In the genomic region with DNA sequence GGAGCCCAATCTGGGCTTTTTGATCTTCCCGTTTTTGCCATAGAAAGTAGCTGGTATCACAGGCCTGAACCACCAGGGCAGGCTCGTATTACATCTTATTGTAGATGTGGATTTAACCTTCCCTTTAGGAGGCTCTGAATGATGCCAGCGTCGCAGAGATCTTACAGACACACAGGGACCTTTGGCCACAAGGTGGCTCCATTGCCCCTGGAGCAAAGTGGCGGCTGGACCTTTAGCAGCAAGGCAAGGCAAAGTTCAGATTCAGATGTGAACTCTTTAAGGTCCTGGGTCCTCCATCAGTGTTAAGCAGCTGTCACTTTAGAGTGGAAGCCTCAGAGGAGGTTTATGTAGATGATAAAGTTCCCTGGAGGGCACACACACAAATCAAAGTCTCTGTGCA, we compare ENCODE assay signal across 8 mouse cellular contexts. TPM values are rescaled to one million over a fixed set of nuclear protein-coding genes. Genes with fewer than 3 reads are reported as not detected.
DNase-seq lines count a peak whose midpoint lies in the region; ATAC-seq and TF ChIP-seq lines count a peak whose summit lies in the region.

No protein-coding gene starts in this region.

- no peaks in the 10 kb centered on the region for H3K27me3 ChIP-seq in liver, adult 2 months (ENCODE audit: control insufficient read depth, insufficient read depth, low read length)
- H3K27me3 ChIP-seq in liver, embryonic 11.5 days (replicated peaks; ENCODE audit: control insufficient read depth, insufficient read depth, low read length) = no peaks in the 10 kb centered on the region
- H3K27me3 ChIP-seq in embryonic facial prominence, embryonic 13.5 days = no peaks in the 10 kb centered on the region
- no peaks in the 10 kb centered on the region for H3K27me3 ChIP-seq in kidney, adult 2 months (replicated peaks; ENCODE audit: control insufficient read depth, insufficient read depth, low read length)
- no peaks in the 10 kb centered on the region for H3K27me3 ChIP-seq in limb, embryonic 14.5 days (ENCODE audit: control insufficient read depth, insufficient read depth, low read length)

- H3K4me1 ChIP-seq in liver, adult 2 months (ENCODE audit: control insufficient read depth, insufficient read depth, low read length) = peaks cover 12% of the 10 kb centered on the region
- H3K4me1 ChIP-seq in liver, embryonic 11.5 days (replicated peaks; ENCODE audit: control insufficient read depth, insufficient read depth, low read length) = no peaks in the 10 kb centered on the region
- no peaks in the 10 kb centered on the region for H3K4me1 ChIP-seq in embryonic facial prominence, embryonic 13.5 days
- H3K4me1 ChIP-seq in kidney, adult 2 months (ENCODE audit: control insufficient read depth, insufficient read depth, low read length) = no peaks in the 10 kb centered on the region
- H3K4me1 ChIP-seq in limb, embryonic 14.5 days (ENCODE audit: control insufficient read depth, insufficient read depth, low read length) = no peaks in the 10 kb centered on the region

- DNase-seq in liver, adult 2 months (ENCODE audit: extremely low read depth, low read depth, low spot score) = peak; percentile 71
- no peak for DNase-seq in liver, embryonic 11.5 days (ENCODE audit: low spot score)
- peak; percentile 81 for DNase-seq in adrenal gland, postnatal 14 days
- peak; percentile 80 for DNase-seq in kidney, adult 2 months
- peak; percentile 57 for DNase-seq in limb, embryonic 14.5 days (ENCODE audit: low spot score)
- DNase-seq in retina, adult 2 months (ENCODE audit: low read depth, low spot score) = peak; percentile 44
- DNase-seq in thymus, postnatal 36 days = peak; percentile 76 to 78

- TF ChIP-seq POLR2A in liver, adult 2 months (IDR thresholded peaks at IDR 0.05; ENCODE audit: extremely low read depth, insufficient read depth, low read length) = no peak
- TF ChIP-seq POLR2A in kidney, adult 2 months (IDR thresholded peaks at IDR 0.05; ENCODE audit: low read depth, low read length) = no peak
- TF ChIP-seq POLR2A in limb, embryonic 14.5 days (IDR thresholded peaks at IDR 0.05; ENCODE audit: borderline replicate concordance, extremely low read depth, insufficient read depth, insufficient read length) = no peak

- no peak overlapping the region for H3K4me2 ChIP-seq in liver, embryonic 11.5 days
- H3K4me2 ChIP-seq in embryonic facial prominence, embryonic 13.5 days = no peak overlapping the region
- no peak overlapping the region for H3K4me2 ChIP-seq in limb, embryonic 14.5 days (replicated peaks; ENCODE audit: low read depth, low read length, severe bottlenecking)

- H3K9ac ChIP-seq in liver, adult 2 months (ENCODE audit: low read depth, low read length) = no peak overlapping the region
- H3K9ac ChIP-seq in liver, embryonic 11.5 days (ENCODE audit: low read depth, low read length) = no peak overlapping the region
- no peak overlapping the region for H3K9ac ChIP-seq in embryonic facial prominence, embryonic 13.5 days
- H3K9ac ChIP-seq in limb, embryonic 14.5 days (ENCODE audit: low read depth, low read length, severe bottlenecking) = no peak overlapping the region

- H3K27ac ChIP-seq in liver, adult 2 months (replicated peaks; ENCODE audit: insufficient read depth, low read depth, low read length) = no peak overlapping the region
- H3K27ac ChIP-seq in liver, embryonic 11.5 days (ENCODE audit: low read depth, low read length) = no peak overlapping the region
- H3K27ac ChIP-seq in embryonic facial prominence, embryonic 13.5 days = no peak overlapping the region
- no peak overlapping the region for H3K27ac ChIP-seq in kidney, adult 2 months (ENCODE audit: insufficient read depth, low read depth, low read length)
- no peak overlapping the region for H3K27ac ChIP-seq in limb, embryonic 14.5 days (replicated peaks; ENCODE audit: low read depth, low read length)

- H3K79me2 ChIP-seq in liver, adult 2 months (ENCODE audit: control insufficient read depth, insufficient read depth, low read length) = peaks cover 28% of the 10 kb centered on the region

- H3K9me3 ChIP-seq in liver, embryonic 11.5 days (ENCODE audit: control insufficient read depth, low read length) = no peaks in the 10 kb centered on the region
- no peaks in the 10 kb centered on the region for H3K9me3 ChIP-seq in embryonic facial prominence, embryonic 13.5 days
- H3K9me3 ChIP-seq in limb, embryonic 14.5 days (ENCODE audit: control insufficient read depth, low read length) = no peaks in the 10 kb centered on the region

- ATAC-seq in liver, embryonic 11.5 days (replicated peaks; ENCODE audit: low FRiP score) = no peak
- peak; percentile 52; the same call in 1 of the 2 replicates for ATAC-seq in embryonic facial prominence, embryonic 13.5 days (ENCODE audit: insufficient number of reproducible peaks, insufficient read depth, low FRiP score, low TSS enrichment, low read depth)
- ATAC-seq in limb, embryonic 14.5 days (ENCODE audit: low FRiP score, low read depth) = no peak

- peaks cover 27% of the 10 kb centered on the region for H3K36me3 ChIP-seq in liver, adult 2 months (ENCODE audit: control insufficient read depth, insufficient read depth, low read length)
- no peaks in the 10 kb centered on the region for H3K36me3 ChIP-seq in liver, embryonic 11.5 days (ENCODE audit: control insufficient read depth, insufficient read depth, low read length)
- H3K36me3 ChIP-seq in embryonic facial prominence, embryonic 13.5 days = peaks cover 6% of the 10 kb centered on the region; the same call in 1 of the 2 replicates
- no peaks in the 10 kb centered on the region for H3K36me3 ChIP-seq in kidney, adult 2 months (ENCODE audit: control insufficient read depth, insufficient read depth, low read length)
- peaks cover 16% of the 10 kb centered on the region; the same call in 1 of the 2 replicates for H3K36me3 ChIP-seq in limb, embryonic 14.5 days (ENCODE audit: control insufficient read depth, insufficient read depth, low read length)

- 20% methylated on average over 5 of the region's 5 CpGs for WGBS in liver, adult 2 months
- WGBS in liver, embryonic 11.5 days = 37% methylated on average over 5 of the region's 5 CpGs
- WGBS in embryonic facial prominence, embryonic 13.5 days = 15% methylated on average over 5 of the region's 5 CpGs
- WGBS in kidney, adult 2 months = 20% methylated on average over 5 of the region's 5 CpGs
- 19% methylated on average over 5 of the region's 5 CpGs for WGBS in limb, embryonic 14.5 days

- peak; percentile 95 for TF ChIP-seq CTCF in liver, adult 2 months (IDR thresholded peaks at IDR 0.05; ENCODE audit: low read depth, low read length)
- peak; percentile 90 for TF ChIP-seq CTCF in kidney, adult 2 months (conservative IDR thresholded peaks at IDR 0.05; ENCODE audit: insufficient read depth, insufficient read length, low read depth, low read length)

- no peak overlapping the region for H3K4me3 ChIP-seq in liver, adult 2 months (ENCODE audit: insufficient read depth, low read depth, low read length)
- no peak overlapping the region for H3K4me3 ChIP-seq in liver, embryonic 11.5 days (ENCODE audit: low read depth, low read length)
- H3K4me3 ChIP-seq in embryonic facial prominence, embryonic 13.5 days = no peak overlapping the region
- H3K4me3 ChIP-seq in kidney, adult 2 months (ENCODE audit: insufficient read depth, low read depth, low read length) = no peak overlapping the region
- H3K4me3 ChIP-seq in limb, embryonic 14.5 days (replicated peaks; ENCODE audit: low read length) = no peak overlapping the region

RNA-seq across cellular contexts. Expression of a gene that starts 26.3 kb away (rescaled TPM):
- 20.0 and 21.9 TPM in 2 replicates for total RNA-seq in liver, adult 2 months (2014; rRNA removed)
- 13.4 and 13.7 TPM in 2 replicates for polyA plus RNA-seq in liver, adult 2 months (2012; rRNA removed)
- 72.5 and 82.5 TPM in 2 replicates for polyA plus RNA-seq in liver, embryonic 11.5 days (2014; fragmentation: Nextera tagmentation; extraction: Ambion mirVana)
- 37.2 and 42.1 TPM in 2 replicates for total RNA-seq in adrenal gland, postnatal 14 days (2021)
- 52.7 and 57.0 TPM in 2 replicates for polyA plus RNA-seq in embryonic facial prominence, embryonic 13.5 days (2015; fragmentation: Nextera tagmentation; extraction: Ambion mirVana)
- 14.5 and 14.8 TPM in 2 replicates for polyA plus RNA-seq in kidney, adult 2 months (2012; rRNA removed)
- polyA plus RNA-seq in limb, embryonic 14.5 days (2012; rRNA removed) = 45.3 and 48.6 TPM in 2 replicates
- 43.6 and 46.6 TPM in 2 replicates for polyA plus RNA-seq in limb, embryonic 14.5 days (2014; fragmentation: Nextera tagmentation; extraction: Ambion mirVana)

RNA-seq across cellular contexts. Expression of a gene that starts 45.3 kb away (rescaled TPM):
- 112 and 122 TPM in 2 replicates for total RNA-seq in liver, adult 2 months (2014; rRNA removed)
- 28.5 and 32.4 TPM in 2 replicates for polyA plus RNA-seq in liver, adult 2 months (2012; rRNA removed)
- polyA plus RNA-seq in liver, embryonic 11.5 days (2014; fragmentation: Nextera tagmentation; extraction: Ambion mirVana) = 5.7 and 7.0 TPM in 2 replicates
- 67.4 and 73.7 TPM in 2 replicates for total RNA-seq in adrenal gland, postnatal 14 days (2021)
- 7.9 and 9.0 TPM in 2 replicates for polyA plus RNA-seq in embryonic facial prominence, embryonic 13.5 days (2015; fragmentation: Nextera tagmentation; extraction: Ambion mirVana)
- polyA plus RNA-seq in kidney, adult 2 months (2012; rRNA removed) = 17.7 and 19.9 TPM in 2 replicates
- polyA plus RNA-seq in limb, embryonic 14.5 days (2012; rRNA removed) = 29.1 and 30.1 TPM in 2 replicates
- 10.7 and 12.3 TPM in 2 replicates for polyA plus RNA-seq in limb, embryonic 14.5 days (2014; fragmentation: Nextera tagmentation; extraction: Ambion mirVana)
